7 mouse cellular contexts compared by ENCODE assay signal in genomic region chr17:35066084-35066483, GRCm38 (mm10). TPM values are rescaled to one million over a fixed set of nuclear protein-coding genes. Genes with fewer than 3 reads are reported as not detected.
DNase-seq lines count a peak whose midpoint lies in the region; ATAC-seq lines count a peak whose summit lies in the region.

Gene Mpig6b (minus strand): TSS chr17:35066184.

- no peaks in the 10 kb centered on the region for H3K9me3 ChIP-seq in lung, embryonic 16.5 days (ENCODE audit: control insufficient read depth, low read length)
- H3K9me3 ChIP-seq in forebrain, embryonic 13.5 days (replicated peaks), result no peaks in the 10 kb centered on the region
- no peaks in the 10 kb centered on the region for H3K9me3 ChIP-seq in limb, embryonic 13.5 days
- H3K9me3 ChIP-seq in stomach, embryonic 14.5 days (ENCODE audit: control insufficient read depth, low read depth, low read length), result no peaks in the 10 kb centered on the region

- peaks cover 18% of the 10 kb centered on the region for H3K36me3 ChIP-seq in lung, embryonic 16.5 days (ENCODE audit: control insufficient read depth, insufficient read depth, low read length)
- H3K36me3 ChIP-seq in forebrain, embryonic 13.5 days (ENCODE audit: poor library complexity, severe bottlenecking), result peaks cover 22% of the 10 kb centered on the region
- H3K36me3 ChIP-seq in limb, embryonic 13.5 days, result peaks cover 25% of the 10 kb centered on the region
- H3K36me3 ChIP-seq in stomach, embryonic 14.5 days (ENCODE audit: control insufficient read depth, insufficient read depth, low read length), result peaks cover 8% of the 10 kb centered on the region

- peak within 1 kb of the TSS; percentile 43 for H3K4me3 ChIP-seq in lung, embryonic 16.5 days (ENCODE audit: low read length)
- peak within 1 kb of the TSS; percentile 25 for H3K4me3 ChIP-seq in forebrain, embryonic 13.5 days
- peak within 1 kb of the TSS; percentile 40 for H3K4me3 ChIP-seq in limb, embryonic 13.5 days
- H3K4me3 ChIP-seq in stomach, embryonic 14.5 days (ENCODE audit: low read depth, low read length), result peak within 1 kb of the TSS; percentile 25

- peaks cover 24% of the 10 kb centered on the region for H3K4me1 ChIP-seq in lung, embryonic 16.5 days (replicated peaks; ENCODE audit: control insufficient read depth, insufficient read depth, low read length)
- peaks cover 25% of the 10 kb centered on the region for H3K4me1 ChIP-seq in forebrain, embryonic 13.5 days
- peaks cover 25% of the 10 kb centered on the region for H3K4me1 ChIP-seq in limb, embryonic 13.5 days
- H3K4me1 ChIP-seq in stomach, embryonic 14.5 days (ENCODE audit: control insufficient read depth, insufficient read depth, low read length), result peaks cover 21% of the 10 kb centered on the region

- ATAC-seq in lung, embryonic 16.5 days (ENCODE audit: low read depth), result no peak
- no peak for ATAC-seq in forebrain, embryonic 13.5 days
- ATAC-seq in limb, embryonic 13.5 days (ENCODE audit: low FRiP score, low read depth), result no peak
- ATAC-seq in stomach, embryonic 14.5 days (ENCODE audit: insufficient number of reproducible peaks, insufficient read depth, low FRiP score, low read depth), result no peak

- no peaks in the 10 kb centered on the region for H3K27me3 ChIP-seq in lung, embryonic 16.5 days (ENCODE audit: control insufficient read depth, insufficient read depth, low read depth, low read length)
- peaks cover 49% of the 10 kb centered on the region for H3K27me3 ChIP-seq in forebrain, embryonic 13.5 days
- H3K27me3 ChIP-seq in limb, embryonic 13.5 days, result peaks cover 68% of the 10 kb centered on the region
- no peaks in the 10 kb centered on the region for H3K27me3 ChIP-seq in stomach, embryonic 14.5 days (ENCODE audit: control insufficient read depth, insufficient read depth, low read length)

- WGBS in lung, embryonic 16.5 days, result 43% methylated on average over 10 of the region's 10 CpGs
- whole genome bisulfite sequencing in forebrain, embryonic 13.5 days, result 45% methylated on average over 10 of the region's 10 CpGs
- WGBS in limb, embryonic 13.5 days, result 47% methylated on average over 10 of the region's 10 CpGs
- WGBS in stomach, embryonic 14.5 days, result 51% methylated on average over 10 of the region's 10 CpGs

- H3K4me2 ChIP-seq in lung, embryonic 16.5 days (ENCODE audit: low read depth, low read length), result peak within 1 kb of the TSS; percentile 70
- peak within 1 kb of the TSS; percentile 57 for H3K4me2 ChIP-seq in forebrain, embryonic 13.5 days
- H3K4me2 ChIP-seq in limb, embryonic 13.5 days (replicated peaks), result peak within 1 kb of the TSS; percentile 67
- H3K4me2 ChIP-seq in stomach, embryonic 14.5 days (replicated peaks; ENCODE audit: low read depth, low read length), result peak within 1 kb of the TSS; percentile 51

- peak within 1 kb of the TSS; percentile 94 for H3K27ac ChIP-seq in lung, embryonic 16.5 days (ENCODE audit: low read length)
- no peak within 1 kb of the TSS for H3K27ac ChIP-seq in forebrain, embryonic 13.5 days
- no peak within 1 kb of the TSS for H3K27ac ChIP-seq in limb, embryonic 13.5 days
- peak within 1 kb of the TSS; percentile 86; the same call in 1 of the 2 replicates for H3K27ac ChIP-seq in stomach, embryonic 14.5 days (ENCODE audit: low read length)

- no peak for DNase-seq in lung, postnatal 36 days
- no peak for DNase-seq in frontal cortex, postnatal 14 days (ENCODE audit: low spot score in 2 of 2)
- no peak for DNase-seq in urinary bladder, adult 18-20 months (ENCODE audit: low spot score in 2 of 2)

- peak within 1 kb of the TSS; percentile 61 for H3K9ac ChIP-seq in lung, embryonic 16.5 days (ENCODE audit: low read length)
- peak within 1 kb of the TSS; percentile 52 for H3K9ac ChIP-seq in forebrain, embryonic 13.5 days
- peak within 1 kb of the TSS; percentile 55 for H3K9ac ChIP-seq in limb, embryonic 13.5 days
- peak within 1 kb of the TSS; percentile 46 for H3K9ac ChIP-seq in stomach, embryonic 14.5 days (replicated peaks; ENCODE audit: low read depth, low read length)

RNA-seq across cellular contexts. Expression of gene Mpig6b, which starts in this region (rescaled TPM):
- polyA plus RNA-seq in lung, embryonic 16.5 days (2015; fragmentation: Nextera tagmentation; extraction: Ambion mirVana), result 1.1 and 1.2 TPM in 2 replicates
- polyA plus RNA-seq in forebrain, embryonic 13.5 days (2015; fragmentation: Nextera tagmentation; extraction: Ambion mirVana), result 0.29 and 0.56 TPM in 2 replicates
- 0.29 and 0.71 TPM in 2 replicates for polyA plus RNA-seq in limb, embryonic 13.5 days (2015; fragmentation: Nextera tagmentation; extraction: Ambion mirVana)
- 0.97 and 1.3 TPM in 2 replicates for polyA plus RNA-seq in stomach, embryonic 14.5 days (2014; fragmentation: Nextera tagmentation; extraction: Ambion mirVana)

Comparison
In these comparisons a context has a peak if more than half of its experiments do, and no peak if none do; other contexts are left out.
1. H3K27ac ChIP-seq: peak in lung, embryonic 16.5 days (single experiment) and stomach, embryonic 14.5 days (single experiment); none in forebrain, embryonic 13.5 days (single experiment) and limb, embryonic 13.5 days (single experiment).
2. Peak in every context shown above with its lines, with median percentiles within 50 percentile points of each other: H3K4me2 ChIP-seq, H3K4me3 ChIP-seq and H3K9ac ChIP-seq.